Mouse (Mus musculus): Measurements from ENCODE around the gene Homer2.

- TF ChIP-seq CTCF (conservative IDR thresholded peaks at IDR 0.05; ENCODE audit: low read length) (no peak), NANOG (IDR thresholded peaks at IDR 0.05; ENCODE audit: borderline replicate concordance, low read length) (no peak), POU5F1 (IDR thresholded peaks at IDR 0.05; ENCODE audit: borderline replicate concordance, low read length) (no peak)
Observed at GRCm38 (mm10) chr7:81706416-81707391, 623 bp downstream of the Homer2 start.

Data from E14TG2a.4 (cell line).